Mouse (Mus musculus): ENCODE data around the gene Adamts2. TPM values are rescaled to one million over a fixed set of nuclear protein-coding genes. Genes with fewer than 3 reads are reported as not detected.

The Adamts2 gene
- total and polyA plus RNA-seq, 3 experiments: not detected

DNA sequence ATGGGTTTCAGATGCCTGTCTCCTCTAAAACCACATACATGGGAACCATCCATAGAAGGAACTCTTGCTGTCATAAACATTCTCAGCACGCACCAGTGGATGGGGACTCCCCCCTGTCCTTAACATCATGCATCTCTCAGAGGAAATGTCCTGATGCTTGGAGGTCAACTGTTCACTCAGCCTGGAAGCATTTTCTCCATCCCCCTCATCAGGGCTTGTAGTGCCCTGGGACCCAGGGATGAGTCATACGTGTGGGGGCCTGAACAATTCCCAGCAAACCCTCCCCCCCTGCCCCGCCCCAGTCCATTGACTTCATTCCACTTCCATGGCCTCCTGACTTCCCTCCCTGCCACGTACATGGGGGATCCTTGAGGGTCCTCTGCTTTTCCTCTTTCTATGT lies 62.9 kb downstream of the Adamts2 start:
- Histone ChIP-seq H3K9ac (ENCODE audit: insufficient read depth, low read depth) (no peak overlapping the region), H3K4me3 (replicated peaks in 1 of 3; ENCODE audit: low read depth in 2 of 3, low read length in 2 of 3, poor library complexity in 1 of 3) (no peak overlapping the region), H3K27ac (ENCODE audit: insufficient read depth, low read depth) (no peak overlapping the region), H3K4me1 (ENCODE audit: control insufficient read depth in 1 of 2, insufficient read depth in 2 of 2) (no peaks in the 10 kb centered on the region), H3K4me2 (ENCODE audit: insufficient read depth, low read depth, poor library complexity, severe bottlenecking) (no peak overlapping the region), H3K9me3 (replicated peaks; ENCODE audit: low read length) (no peaks in the 10 kb centered on the region), H3K79me2 (replicated peaks; ENCODE audit: control insufficient read depth, extremely low read depth, insufficient read depth, poor library complexity, severe bottlenecking) (no peaks in the 10 kb centered on the region), H3K36me3 (replicated peaks in 1 of 2; ENCODE audit: control insufficient read depth in 1 of 2, insufficient read depth in 1 of 2, low read length in 1 of 2) (no peaks in the 10 kb centered on the region), H3K27me3 (replicated peaks) (peaks cover 96% of the 10 kb centered on the region)
- dilution Hi-C loops (cut with MboI; ENCODE audit: extremely low pct_ligation_motif_present, extremely low pct_unique_long_range_greater_than_20kb, low sequenced_read_pairs) (no loop called here), in situ Hi-C loops (cut with MboI; ENCODE audit: low pct_ligation_motif_present, low pct_unique_long_range_greater_than_20kb, low sequenced_read_pairs) (no loop called here)
- DNase-seq (ENCODE audit: extremely low read depth): no peak
- TF ChIP-seq KAT2A (IDR thresholded peaks at IDR 0.05; ENCODE audit: insufficient replicate concordance, low read length) (no peak), CTCF (conservative IDR thresholded peaks at IDR 0.05 in 1 of 2, IDR thresholded peaks at IDR 0.05 in 1 of 2; ENCODE audit: low read depth in 2 of 2, low read length in 2 of 2) (no peak), CHD1 (IDR thresholded peaks at IDR 0.05; ENCODE audit: low read depth, low read length) (no peak), USF2 (conservative IDR thresholded peaks at IDR 0.05; ENCODE audit: low read depth, low read length) (no peak), RCOR1 (conservative IDR thresholded peaks at IDR 0.05; ENCODE audit: low read depth, low read length) (no peak), MAFK (IDR thresholded peaks at IDR 0.05; ENCODE audit: insufficient replicate concordance, low read length) (no peak), E2F4 (IDR thresholded peaks at IDR 0.05; ENCODE audit: insufficient replicate concordance, low read depth, low read length) (no peak), HCFC1 (IDR thresholded peaks at IDR 0.05; ENCODE audit: low read depth, low read length) (no peak), ELF1 (IDR thresholded peaks at IDR 0.05; ENCODE audit: low read depth, low read length) (no peak)

GRCm38 (mm10) chr11:50669542-50670362 lies 67.9 kb downstream of the Adamts2 start:
- H3K4me3 ChIP-seq (replicated peaks in 1 of 3; ENCODE audit: low read depth in 2 of 3, low read length in 2 of 3, poor library complexity in 1 of 3): no peak overlapping the region
- H3K27me3 ChIP-seq (replicated peaks): peaks cover 96% of the 10 kb centered on the region
- H3K27ac ChIP-seq (ENCODE audit: insufficient read depth, low read depth): no peak overlapping the region
- DNase-seq (ENCODE audit: extremely low read depth): no peak
- no peak for TF ChIP-seq TBP (conservative IDR thresholded peaks at IDR 0.05; ENCODE audit: low read depth, low read length)
- no peak for TF ChIP-seq RCOR1 (conservative IDR thresholded peaks at IDR 0.05; ENCODE audit: low read depth, low read length)
- TF ChIP-seq MAFK (IDR thresholded peaks at IDR 0.05; ENCODE audit: insufficient replicate concordance, low read length): no peak
- no peak for TF ChIP-seq KAT2A (IDR thresholded peaks at IDR 0.05; ENCODE audit: insufficient replicate concordance, low read length)
- TF ChIP-seq ZNF384 (IDR thresholded peaks at IDR 0.05; ENCODE audit: low read depth, low read length): no peak
- no peak for TF ChIP-seq NELFE (IDR thresholded peaks at IDR 0.05; ENCODE audit: low read depth, low read length)
- no peak for TF ChIP-seq MXI1 (IDR thresholded peaks at IDR 0.05; ENCODE audit: low read depth, low read length)
- no peak for TF ChIP-seq ZMIZ1 (IDR thresholded peaks at IDR 0.05; ENCODE audit: low read depth, low read length)
- TF ChIP-seq ZC3H11A (IDR thresholded peaks at IDR 0.05; ENCODE audit: low read depth, low read length): no peak
- no peak for TF ChIP-seq MEF2A (IDR thresholded peaks at IDR 0.05; ENCODE audit: borderline replicate concordance, low read depth, low read length)
- TF ChIP-seq MAZ (IDR thresholded peaks at IDR 0.05; ENCODE audit: low read depth, low read length): no peak
- no peak for TF ChIP-seq JUND (conservative IDR thresholded peaks at IDR 0.05; ENCODE audit: low read depth, low read length)
- TF ChIP-seq RAD21 (IDR thresholded peaks at IDR 0.05; ENCODE audit: low read depth, low read length): no peak
- H3K4me1 ChIP-seq (ENCODE audit: control insufficient read depth in 1 of 2, insufficient read depth in 2 of 2): no peaks in the 10 kb centered on the region
- no peaks in the 10 kb centered on the region for H3K36me3 ChIP-seq (replicated peaks in 1 of 2; ENCODE audit: control insufficient read depth in 1 of 2, insufficient read depth in 1 of 2, low read length in 1 of 2)
- H3K4me2 ChIP-seq (ENCODE audit: insufficient read depth, low read depth, poor library complexity, severe bottlenecking): no peak overlapping the region
- no peak overlapping the region for H3K9ac ChIP-seq (ENCODE audit: insufficient read depth, low read depth)
- no peaks in the 10 kb centered on the region for H3K9me3 ChIP-seq (replicated peaks; ENCODE audit: low read length)
- dilution Hi-C loops (cut with MboI; ENCODE audit: extremely low pct_ligation_motif_present, extremely low pct_unique_long_range_greater_than_20kb, low sequenced_read_pairs): no loop called here
- no peaks in the 10 kb centered on the region for H3K79me2 ChIP-seq (replicated peaks; ENCODE audit: control insufficient read depth, extremely low read depth, insufficient read depth, poor library complexity, severe bottlenecking)
- in situ Hi-C loops (cut with MboI; ENCODE audit: low pct_ligation_motif_present, low pct_unique_long_range_greater_than_20kb, low sequenced_read_pairs): no loop called here

Data from CH12.LX (cell line).